Mouse (Mus musculus) embryonic facial prominence, embryonic 11.5 days (tissue): ENCODE measurements around the gene Ryr1. TPM values are rescaled to one million over a fixed set of nuclear protein-coding genes. Genes with fewer than 3 reads are reported as not detected.

Experiments used
- ATAC-seq: fragments of 200-750 bp; cut with Nextera tagmentation; replicated peaks from 2 replicates; pipeline ENCODE4 v1.8.0; 2017; ENCODE audit warnings: low read depth; ENCODE audit not compliant: insufficient number of reproducible peaks, low FRiP score, low TSS enrichment
- DNase-seq: peaks from one replicate; pipeline ENCODE4 v3.0.0-alpha.2; 2015; ENCODE audit warnings: low spot score
- H3K27ac ChIP-seq: fragments of 300-500 bp; sonication (generic); replicated peaks from 2 replicates; pipeline ENCODE4 v1.5.1; 2014; ENCODE audit warnings: mild to moderate bottlenecking, low read depth, low read length, control low read depth
- H3K27me3 ChIP-seq: fragments of 300-500 bp; sonication (generic); 2 replicates; pipeline ENCODE4 v1.6.1; 2014; ENCODE audit warnings: mild to moderate bottlenecking, low read length, moderate library complexity, mixed read lengths; ENCODE audit not compliant: control insufficient read depth, insufficient read depth
- H3K36me3 ChIP-seq: fragments of 300-500 bp; sonication (generic); replicated peaks from 2 replicates; pipeline ENCODE4 v1.6.1; 2014; ENCODE audit warnings: low read depth, mild to moderate bottlenecking, low read length, moderate library complexity, mixed read lengths; ENCODE audit not compliant: control insufficient read depth, insufficient read depth
- H3K4me1 ChIP-seq: fragments of 300-500 bp; sonication (generic); 2 replicates; pipeline ENCODE4 v1.6.1; 2014; ENCODE audit warnings: low read length, mixed read lengths; ENCODE audit not compliant: control insufficient read depth, insufficient read depth
- H3K4me2 ChIP-seq: fragments of 300-500 bp; sonication (generic); 2 replicates; pipeline ENCODE4 v1.6.1; 2014; ENCODE audit warnings: low read depth, mild to moderate bottlenecking, control low read depth, low read length, moderate library complexity
- H3K4me3 ChIP-seq: fragments of 300-500 bp; sonication (generic); 2 replicates; pipeline ENCODE4 v1.5.1; 2014; ENCODE audit warnings: low read depth, low read length, control low read depth
- H3K9ac ChIP-seq: fragments of 300-500 bp; sonication (generic); replicated peaks from 2 replicates; pipeline ENCODE4 v1.6.1; 2014; ENCODE audit warnings: mild to moderate bottlenecking, control low read depth, low read length
- H3K9me3 ChIP-seq: fragments of 300-500 bp; sonication (generic); replicated peaks from 2 replicates; pipeline ENCODE4 v1.6.1; 2016; ENCODE audit warnings: mild to moderate bottlenecking, low read length, inconsistent platforms, mixed read lengths; ENCODE audit not compliant: control insufficient read depth
- WGBS: fragments of 180-500 bp; shearing (Covaris S2); extraction: QIAGEN DNeasy Blood & Tissue Kit; methylation state at CpG from one replicate; pipeline ENCODE4 v1.1.7; 2014; 5-methylcytosine and 5-hydroxymethylcytosine counted together
- polyA plus RNA-seq: library from polyadenylated mRNA; unstranded; fragments of >200 nt; fragmentation: Nextera tagmentation; extraction: Ambion mirVana; gene quantifications from 2 replicates; pipeline ENCODE4 v1.2.1, GENCODE M21; 2014

The Ryr1 gene
- polyA plus RNA-seq, 1 experiment from 2014 or later, result 0.98 TPM

DNA sequence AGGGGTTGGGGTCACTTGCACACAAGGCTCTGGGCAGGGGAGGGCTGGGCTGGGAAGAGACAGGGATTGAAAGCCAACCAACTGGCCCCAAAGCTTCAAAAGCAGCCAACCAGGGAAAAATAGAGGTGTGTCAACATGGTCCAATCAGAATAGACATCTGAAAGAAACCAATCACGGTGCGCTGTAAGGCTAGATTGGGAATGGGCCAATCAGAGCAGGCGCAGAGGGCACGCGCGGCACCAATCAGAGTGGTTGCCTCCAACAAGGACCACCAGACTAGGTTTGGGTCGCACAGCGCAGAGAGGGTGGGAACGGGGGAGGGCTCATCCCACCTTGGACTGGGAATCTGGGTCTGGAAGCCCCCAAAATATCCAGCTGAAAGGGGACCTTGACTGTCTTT lies 80.7 kb downstream of the Ryr1 start:
- no peak overlapping the region for H3K4me2 ChIP-seq
- no peak overlapping the region for H3K4me3 ChIP-seq
- no peaks in the 10 kb centered on the region for H3K4me1 ChIP-seq
- no peak overlapping the region for H3K27ac ChIP-seq
- H3K9me3 ChIP-seq, result no peaks in the 10 kb centered on the region
- no peaks in the 10 kb centered on the region; the same call in 1 of the 2 replicates for H3K27me3 ChIP-seq
- 58% methylated on average over 9 of the region's 9 CpGs for WGBS
- DNase-seq, result no peak
- ATAC-seq, result no peak
- H3K36me3 ChIP-seq, result no peaks in the 10 kb centered on the region
- H3K9ac ChIP-seq, result no peak overlapping the region

DNA sequence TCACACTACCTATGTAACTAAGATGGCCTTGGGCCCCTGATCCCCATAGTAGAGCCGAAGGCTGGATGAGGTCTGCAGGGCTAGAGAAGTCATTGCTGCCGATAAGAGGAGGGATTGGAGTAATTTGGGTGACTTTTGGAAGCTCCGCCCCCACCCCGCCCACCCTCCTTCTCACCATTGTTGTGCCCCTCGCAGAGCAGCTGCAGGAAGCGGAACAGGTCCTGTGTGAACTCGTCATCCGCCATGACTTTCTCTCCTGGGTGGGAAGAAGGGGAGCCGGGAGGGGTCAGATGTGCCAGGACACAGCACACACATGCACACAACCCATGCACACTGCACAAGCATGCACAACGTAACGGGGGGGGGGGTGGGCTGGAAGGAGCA lies 81.3 kb downstream of the Ryr1 start:
- DNase-seq (no peak), ATAC-seq (no peak)
- Histone ChIP-seq H3K9ac (no peak overlapping the region), H3K4me2 (no peak overlapping the region), H3K4me1 (no peaks in the 10 kb centered on the region), H3K9me3 (no peaks in the 10 kb centered on the region), H3K27ac (no peak overlapping the region), H3K27me3 (no peaks in the 10 kb centered on the region), H3K4me3 (no peak overlapping the region), H3K36me3 (no peaks in the 10 kb centered on the region)
- 48% methylated on average over 11 of the region's 11 CpGs for WGBS

DNA sequence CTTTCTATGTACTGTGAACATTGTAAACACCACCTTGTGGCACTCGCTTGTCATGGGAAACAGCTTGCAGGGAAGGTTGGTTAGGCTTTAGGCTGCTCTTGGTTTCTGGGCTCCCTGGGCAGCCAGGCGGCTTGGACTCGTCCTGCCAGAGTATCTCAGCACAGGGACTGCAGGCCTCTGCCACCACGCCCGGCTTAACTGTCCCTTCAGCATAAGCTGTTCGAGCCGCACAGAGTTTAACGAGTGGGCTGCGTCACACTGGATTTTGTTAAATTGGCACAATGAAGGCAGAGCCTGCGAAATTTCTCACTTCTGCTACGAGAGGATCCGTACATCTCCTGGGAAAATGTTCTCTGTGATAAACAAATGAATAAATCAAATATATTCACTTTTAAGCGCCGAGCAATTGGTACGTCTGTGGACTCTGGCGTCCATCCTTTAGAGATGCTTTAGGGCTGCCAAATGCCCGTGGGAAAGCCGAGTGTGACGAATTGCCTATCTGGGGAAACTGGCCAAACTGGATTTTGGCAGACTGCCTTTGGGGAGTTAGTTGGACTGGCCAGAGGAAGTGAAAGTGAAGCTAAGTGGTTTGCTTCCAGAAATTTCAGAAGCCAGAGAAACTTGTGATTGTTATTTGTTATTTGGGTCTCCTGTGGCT lies 81.8 kb downstream of the Ryr1 start:
- Histone ChIP-seq H3K27me3 (no peaks in the 10 kb centered on the region), H3K27ac (no peak overlapping the region), H3K4me3 (no peak overlapping the region), H3K4me2 (no peak overlapping the region), H3K36me3 (no peaks in the 10 kb centered on the region), H3K9me3 (no peaks in the 10 kb centered on the region), H3K4me1 (no peaks in the 10 kb centered on the region), H3K9ac (no peak overlapping the region)
- ATAC-seq (no peak), DNase-seq (peak; percentile 36)
- WGBS, result 74% methylated on average over 19 of the region's 19 CpGs

DNA sequence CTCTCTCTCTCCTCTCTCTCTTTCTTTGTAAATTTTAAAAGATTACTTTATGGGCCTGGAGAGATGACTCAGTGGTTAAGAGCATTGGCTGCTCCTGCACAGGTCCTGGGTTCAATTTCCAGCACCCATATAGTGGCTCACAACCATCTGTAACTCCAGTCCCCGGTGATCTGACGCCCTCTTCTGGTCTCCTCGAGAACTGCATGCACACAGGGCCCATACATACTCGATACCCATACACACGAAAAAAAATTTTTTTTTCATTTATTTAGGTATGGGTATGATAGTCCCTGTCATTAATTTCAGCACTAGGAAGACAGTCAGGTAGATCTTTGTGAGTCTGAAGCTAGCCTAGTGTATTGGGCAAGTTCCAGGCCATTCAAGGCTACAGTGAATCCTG lies 83.8 kb downstream of the Ryr1 start:
- DNase-seq (no peak), ATAC-seq (no peak)
- H3K4me3 ChIP-seq, result no peak overlapping the region
- H3K4me1 ChIP-seq, result no peaks in the 10 kb centered on the region
- H3K27me3 ChIP-seq, result no peaks in the 10 kb centered on the region
- no peaks in the 10 kb centered on the region for H3K36me3 ChIP-seq
- no peak overlapping the region for H3K9ac ChIP-seq
- H3K4me2 ChIP-seq, result no peak overlapping the region
- H3K9me3 ChIP-seq, result no peaks in the 10 kb centered on the region
- 79% methylated on average over 5 of the region's 5 CpGs for WGBS
- no peak overlapping the region for H3K27ac ChIP-seq

DNA sequence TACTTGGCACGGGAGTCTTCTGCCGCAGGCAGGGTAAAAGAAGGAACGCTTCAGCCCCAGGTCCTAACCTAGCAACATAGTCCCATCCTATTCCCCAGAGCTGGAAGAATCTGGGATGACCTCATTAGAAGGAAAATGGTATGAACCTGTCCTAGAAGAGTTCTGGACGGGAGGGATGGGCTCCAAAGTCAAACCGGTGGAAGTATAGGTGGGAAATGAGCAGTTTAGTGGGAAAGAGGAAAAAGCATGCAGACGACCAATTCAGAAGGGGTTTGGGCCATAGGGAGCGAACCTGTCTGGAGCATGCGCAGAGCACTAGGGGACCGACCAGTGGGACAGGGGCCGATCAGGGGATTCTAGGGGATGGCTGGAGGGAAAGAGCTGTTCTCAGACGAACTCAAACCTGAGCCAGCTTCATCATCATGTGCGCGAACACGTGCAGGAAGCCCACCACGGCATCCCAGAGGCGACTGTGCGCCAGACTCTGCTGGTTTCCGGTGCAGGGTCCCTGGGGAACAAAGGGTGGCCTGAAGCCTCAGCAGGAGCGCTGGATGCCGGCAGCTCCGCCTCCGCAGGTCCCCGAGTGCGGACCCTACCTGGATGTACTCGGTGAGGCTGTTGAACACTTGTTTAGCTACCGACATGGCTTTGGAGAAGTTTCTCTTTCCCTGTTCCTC lies 84.9 kb downstream of the Ryr1 start:
- Histone ChIP-seq H3K27ac (no peak overlapping the region), H3K9ac (peak overlapping the region; percentile 61), H3K27me3 (no peaks in the 10 kb centered on the region), H3K4me1 (no peaks in the 10 kb centered on the region), H3K9me3 (no peaks in the 10 kb centered on the region), H3K4me3 (peak overlapping the region; percentile 32), H3K4me2 (peak overlapping the region; percentile 62), H3K36me3 (no peaks in the 10 kb centered on the region)
- peak; percentile 68 for DNase-seq
- ATAC-seq, result peak; percentile 61; the same call in 1 of the 2 replicates
- WGBS, result 2% methylated on average over 26 of the region's 26 CpGs

DNA sequence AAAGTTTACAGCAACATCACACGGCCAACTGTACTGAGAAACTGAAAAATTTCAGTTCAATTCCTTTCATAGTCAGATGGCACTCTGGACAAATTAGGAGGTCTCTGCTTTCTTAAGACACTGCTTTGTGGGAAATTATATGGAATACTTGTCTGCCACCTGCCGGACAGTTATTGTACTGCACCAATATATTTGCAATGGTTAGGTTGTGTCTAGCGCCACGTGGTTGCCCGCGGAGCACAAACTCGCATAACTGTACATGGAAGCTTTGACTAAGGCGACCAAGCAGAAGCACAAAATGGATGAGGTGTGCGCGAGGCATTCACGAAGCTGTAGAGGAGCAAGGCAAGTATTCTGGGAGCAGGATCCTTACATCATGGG lies 85.4 kb downstream of the Ryr1 start:
- peak; percentile 32; the same call in 1 of the 2 replicates for ATAC-seq
- H3K27ac ChIP-seq, result no peak overlapping the region

DNA sequence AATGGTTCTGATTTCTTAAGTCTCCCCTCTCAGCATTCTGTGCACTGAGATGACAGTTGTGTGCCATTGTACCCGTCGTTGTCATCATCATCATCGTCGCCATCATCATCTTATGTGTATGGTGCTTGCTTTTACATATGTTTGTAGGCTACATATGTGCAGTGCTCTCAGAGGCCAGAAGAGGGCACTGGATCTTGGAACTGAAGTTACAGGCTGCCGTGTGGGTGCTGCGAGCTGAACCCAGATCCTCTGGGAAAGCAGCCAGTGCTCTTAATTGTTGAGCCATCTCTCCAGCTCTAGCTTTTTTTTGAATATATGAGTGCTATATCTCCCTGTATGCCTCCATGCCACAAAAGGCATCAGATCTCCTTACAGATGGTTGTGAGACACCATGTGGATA lies 87.7 kb downstream of the Ryr1 start:
- no peaks in the 10 kb centered on the region for H3K27me3 ChIP-seq
- no peak overlapping the region for H3K4me3 ChIP-seq
- DNase-seq (no peak), ATAC-seq (no peak)
- no peak overlapping the region for H3K27ac ChIP-seq
- H3K9ac ChIP-seq, result no peak overlapping the region
- H3K9me3 ChIP-seq, result no peaks in the 10 kb centered on the region
- H3K4me1 ChIP-seq, result no peaks in the 10 kb centered on the region
- H3K4me2 ChIP-seq, result no peak overlapping the region
- 85% methylated on average over 6 of the region's 6 CpGs for WGBS
- H3K36me3 ChIP-seq, result no peaks in the 10 kb centered on the region

More for the DNA sequence above, 85.4 kb downstream of the Ryr1 start:
- WGBS, result 1% methylated on average over 11 of the region's 11 CpGs
- Histone ChIP-seq H3K4me1 (no peaks in the 10 kb centered on the region), H3K27me3 (no peaks in the 10 kb centered on the region), H3K9me3 (no peaks in the 10 kb centered on the region), H3K36me3 (no peaks in the 10 kb centered on the region), H3K4me3 (peak overlapping the region; percentile 32), H3K9ac (peak overlapping the region; percentile 61), H3K4me2 (peak overlapping the region; percentile 62)
- peak; percentile 97 for DNase-seq

DNA sequence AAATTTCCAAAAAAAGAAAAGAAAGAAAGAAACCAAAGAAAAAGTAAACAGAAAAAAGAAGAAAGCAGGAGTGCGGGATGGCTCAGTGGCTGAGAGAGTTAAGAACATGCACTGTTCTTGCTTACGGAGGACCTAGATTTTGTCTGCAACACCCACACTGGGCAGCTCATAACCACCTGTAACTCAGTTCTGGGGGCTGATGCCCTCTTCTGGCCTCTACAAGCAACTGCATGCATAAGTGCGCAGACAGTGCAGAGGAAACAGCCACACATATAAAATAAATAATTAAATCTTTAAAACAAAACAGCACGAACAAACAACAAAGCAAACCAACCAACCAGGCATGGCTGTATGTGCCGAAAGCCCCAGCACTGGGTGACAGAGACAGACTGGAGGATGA lies 92.3 kb downstream of the Ryr1 start:
- no peak overlapping the region for H3K27ac ChIP-seq
- no peak for DNase-seq
- no peak for ATAC-seq
- H3K9ac ChIP-seq, result no peak overlapping the region
- no peaks in the 10 kb centered on the region for H3K9me3 ChIP-seq
- WGBS, result 84% methylated on average over 5 of the region's 5 CpGs
- H3K36me3 ChIP-seq, result no peaks in the 10 kb centered on the region
- H3K4me1 ChIP-seq, result no peaks in the 10 kb centered on the region
- H3K4me2 ChIP-seq, result no peak overlapping the region
- no peaks in the 10 kb centered on the region for H3K27me3 ChIP-seq
- no peak overlapping the region for H3K4me3 ChIP-seq
